Comparison of ENCODE assay signal across 9 mouse cellular contexts in genomic region chr12:24928051-24928748, GRCm38 (mm10). TPM values are rescaled to one million over a fixed set of nuclear protein-coding genes. Genes with fewer than 3 reads are reported as not detected.
DNase-seq lines count a peak whose midpoint lies in the region; ATAC-seq and TF ChIP-seq lines count a peak whose summit lies in the region.
"Had no signal": no experiment of that assay in that cellular context is flagged by ENCODE, and none has a peak within 500 bp of the region (broad histone marks: within the 10 kb centered on the region; RNA-seq: fewer than 3 reads in every experiment).

No protein-coding gene starts in this region.

- TF ChIP-seq EP300 in stomach, postnatal 0 days (optimal IDR thresholded peaks at IDR 0.05), result no peak

- intact Hi-C loops in heart, postnatal 36 days (cut with DNase I), result no loop called here
- intact Hi-C loops in gastrocnemius, postnatal 36 days (cut with DNase I), result no loop called here

- H3K27me3 ChIP-seq in heart, embryonic 10.5 days (ENCODE audit: insufficient read depth, poor library complexity, severe bottlenecking), result no peaks in the 10 kb centered on the region
- no peaks in the 10 kb centered on the region for H3K27me3 ChIP-seq in hindbrain, embryonic 16.5 days (replicated peaks; ENCODE audit: control insufficient read depth, insufficient read depth, low read length)
- H3K27me3 ChIP-seq in limb, embryonic 13.5 days, result no peaks in the 10 kb centered on the region
- no peaks in the 10 kb centered on the region for H3K27me3 ChIP-seq in stomach, postnatal 0 days (ENCODE audit: control insufficient read depth, insufficient read depth, low read length)
- H3K27me3 ChIP-seq: limb, embryonic 15.5 days had no signal

- peak overlapping the region; percentile 31; the same call in 1 of the 2 replicates for H3K9ac ChIP-seq in hindbrain, embryonic 16.5 days (ENCODE audit: low read depth, low read length)
- H3K9ac ChIP-seq in limb, embryonic 13.5 days, result no peak overlapping the region
- no peak overlapping the region for H3K9ac ChIP-seq in stomach, postnatal 0 days (ENCODE audit: low read length)
- H3K9ac ChIP-seq: limb, embryonic 15.5 days had no signal

- H3K4me2 ChIP-seq in hindbrain, embryonic 16.5 days (ENCODE audit: low read length), result no peak overlapping the region
- H3K4me2 ChIP-seq in limb, embryonic 13.5 days (replicated peaks), result no peak overlapping the region
- no peak overlapping the region for H3K4me2 ChIP-seq in stomach, postnatal 0 days (replicated peaks; ENCODE audit: low read depth)
- H3K4me2 ChIP-seq: limb, embryonic 15.5 days had no signal

- ATAC-seq in hindbrain, embryonic 16.5 days, result peak; percentile 67
- ATAC-seq in limb, embryonic 13.5 days (ENCODE audit: low FRiP score, low read depth), result no peak
- ATAC-seq in stomach, postnatal 0 days (ENCODE audit: low FRiP score, low TSS enrichment), result peak; percentile 91

- no peak for DNase-seq in heart, embryonic 10.5 days (ENCODE audit: low spot score)
- DNase-seq in heart, postnatal 36 days, result no peak
- peak; percentile 65 to 75 for DNase-seq in cerebellum, postnatal 14 days
- peak; percentile 71 for DNase-seq in stomach, postnatal 0 days (ENCODE audit: low spot score)
- DNase-seq in gastrocnemius, postnatal 36 days, result no peak
- DNase-seq in thymus, postnatal 10 days (ENCODE audit: low spot score in 2 of 2), result no peak

- no peak for TF ChIP-seq CTCF in stomach, postnatal 0 days (IDR thresholded peaks at IDR 0.05; ENCODE audit: low read depth)

- 0 out of 2 replicates have a peak, but pooled peaks cover 3% of the 10 kb centered on the region for H3K36me3 ChIP-seq in heart, embryonic 10.5 days
- no peaks in the 10 kb centered on the region for H3K36me3 ChIP-seq in hindbrain, embryonic 16.5 days (ENCODE audit: control insufficient read depth, insufficient read depth, low read length)
- H3K36me3 ChIP-seq in limb, embryonic 13.5 days, result peaks cover 20% of the 10 kb centered on the region
- no peaks in the 10 kb centered on the region for H3K36me3 ChIP-seq in stomach, postnatal 0 days (ENCODE audit: control insufficient read depth, insufficient read depth, low read length)

- H3K9me3 ChIP-seq in heart, embryonic 10.5 days, result no peaks in the 10 kb centered on the region
- H3K9me3 ChIP-seq in hindbrain, embryonic 16.5 days (ENCODE audit: control insufficient read depth, low read length), result no peaks in the 10 kb centered on the region
- H3K9me3 ChIP-seq in limb, embryonic 13.5 days, result no peaks in the 10 kb centered on the region
- H3K9me3 ChIP-seq in stomach, postnatal 0 days (ENCODE audit: control insufficient read depth, low read length), result no peaks in the 10 kb centered on the region
- H3K9me3 ChIP-seq: limb, embryonic 15.5 days had no signal

- no peak overlapping the region for H3K4me3 ChIP-seq in heart, embryonic 10.5 days
- no peak overlapping the region for H3K4me3 ChIP-seq in hindbrain, embryonic 16.5 days (ENCODE audit: low read length)
- H3K4me3 ChIP-seq in limb, embryonic 13.5 days, result no peak overlapping the region
- H3K4me3 ChIP-seq in stomach, postnatal 0 days (ENCODE audit: low read depth, low read length), result no peak overlapping the region
- H3K4me3 ChIP-seq: limb, embryonic 15.5 days had no signal

- peaks cover 56% of the 10 kb centered on the region for H3K4me1 ChIP-seq in heart, embryonic 10.5 days
- peaks cover 13% of the 10 kb centered on the region for H3K4me1 ChIP-seq in hindbrain, embryonic 16.5 days (ENCODE audit: control insufficient read depth, insufficient read depth, low read depth, low read length)
- peaks cover 24% of the 10 kb centered on the region for H3K4me1 ChIP-seq in limb, embryonic 13.5 days
- H3K4me1 ChIP-seq in stomach, postnatal 0 days (replicated peaks; ENCODE audit: control insufficient read depth, insufficient read depth), result no peaks in the 10 kb centered on the region

- H3K27ac ChIP-seq in heart, embryonic 10.5 days, result peak overlapping the region; percentile 59
- peak overlapping the region; percentile 70 for H3K27ac ChIP-seq in hindbrain, embryonic 16.5 days (ENCODE audit: low read depth, low read length)
- H3K27ac ChIP-seq in limb, embryonic 13.5 days, result peak overlapping the region; percentile 48; the same call in 1 of the 2 replicates
- no peak overlapping the region for H3K27ac ChIP-seq in stomach, postnatal 0 days (replicated peaks)
- H3K27ac ChIP-seq: limb, embryonic 15.5 days had no signal

- WGBS in heart, embryonic 10.5 days, result 65% methylated on average over 18 of the region's 18 CpGs
- WGBS in hindbrain, embryonic 16.5 days, result 44% methylated on average over 18 of the region's 18 CpGs
- 66% methylated on average over 18 of the region's 18 CpGs for WGBS in limb, embryonic 13.5 days
- WGBS in stomach, postnatal 0 days, result 53% methylated on average over 18 of the region's 18 CpGs

RNA-seq across cellular contexts. Expression of gene Kidins220, which starts 46.5 kb away (rescaled TPM):
- 31.7 and 33.0 TPM in 2 replicates for polyA plus RNA-seq in heart, embryonic 10.5 days (2016; fragmentation: Nextera tagmentation; extraction: Ambion mirVana)
- 10 to 100 TPM; 74.1 to 77.0 TPM for total RNA-seq in heart, postnatal 36 days (2021)
- polyA plus RNA-seq in hindbrain, embryonic 16.5 days (2015; fragmentation: Nextera tagmentation; extraction: Ambion mirVana), result 114 and 142 TPM in 2 replicates
- polyA plus RNA-seq in limb, embryonic 13.5 days (2015; fragmentation: Nextera tagmentation; extraction: Ambion mirVana), result 21.7 and 25.9 TPM in 2 replicates
- 9.1 and 9.9 TPM in 2 replicates for polyA plus RNA-seq in stomach, postnatal 0 days (2015; fragmentation: Nextera tagmentation; extraction: Ambion mirVana)
- total RNA-seq in gastrocnemius, postnatal 36 days (2021), result 10 to 100 TPM; 38.3 to 54.1 TPM

Comparison
In these comparisons a context has a peak if more than half of its experiments do, and no peak if none do; other contexts are left out.
1. DNase-seq: peak in cerebellum, postnatal 14 days (2 of 2) and stomach, postnatal 0 days (single experiment); none in heart, embryonic 10.5 days (single experiment), heart, postnatal 36 days (0 of 2), gastrocnemius, postnatal 36 days (0 of 2) and thymus, postnatal 10 days (0 of 2).